Mouse (Mus musculus) heart, embryonic 13.5 days (tissue): Measurements from ENCODE around the gene Mast4. TPM values are rescaled to one million over a fixed set of nuclear protein-coding genes. Genes with fewer than 3 reads are reported as not detected.

Experiments
- ATAC-seq: fragments of 200-750 bp; cut with Nextera tagmentation; 2 replicates; pipeline ENCODE4 v1.8.0; 2017; ENCODE audit warnings: moderate TSS enrichment; ENCODE audit not compliant: insufficient number of reproducible peaks, low FRiP score, low TSS enrichment; ENCODE audit errors: extremely low read depth
- H3K27ac ChIP-seq: fragments of 300-500 bp; sonication (generic); replicated peaks from 2 replicates; pipeline ENCODE4 v1.5.1; 2015; ENCODE audit warnings: moderate library complexity, mild to moderate bottlenecking, inconsistent platforms
- H3K27me3 ChIP-seq: fragments of 300-500 bp; sonication (generic); replicated peaks from 2 replicates; pipeline ENCODE4 v1.6.1; 2015; ENCODE audit warnings: mild to moderate bottlenecking, inconsistent platforms
- H3K36me3 ChIP-seq: fragments of 300-500 bp; sonication (generic); 2 replicates; pipeline ENCODE4 v1.6.1; 2015; ENCODE audit warnings: mild to moderate bottlenecking, inconsistent platforms
- H3K4me1 ChIP-seq: fragments of 300-500 bp; sonication (generic); 2 replicates; pipeline ENCODE4 v1.6.1; 2015; ENCODE audit warnings: inconsistent platforms
- H3K4me2 ChIP-seq: fragments of 300-500 bp; sonication (generic); 2 replicates; pipeline ENCODE4 v1.6.1; 2015; ENCODE audit warnings: inconsistent platforms, mild to moderate bottlenecking, moderate library complexity
- H3K4me3 ChIP-seq: fragments of 300-500 bp; sonication (generic); 2 replicates; pipeline ENCODE4 v1.5.1; 2015; ENCODE audit warnings: moderate library complexity, mild to moderate bottlenecking, inconsistent platforms
- H3K9ac ChIP-seq: fragments of 300-500 bp; sonication (generic); 2 replicates; pipeline ENCODE4 v1.6.1; 2015; ENCODE audit warnings: inconsistent platforms, mild to moderate bottlenecking, moderate library complexity
- H3K9me3 ChIP-seq: fragments of 300-500 bp; sonication (generic); 2 replicates; pipeline ENCODE4 v1.6.1; 2016; ENCODE audit warnings: inconsistent platforms
- WGBS: fragments of 180-500 bp; shearing (Covaris S2); methylation state at CpG from one replicate; pipeline ENCODE4 v1.1.7; 2015; ENCODE audit warnings: mixed read lengths; 5-methylcytosine and 5-hydroxymethylcytosine counted together
- polyA plus RNA-seq: library from polyadenylated mRNA; unstranded; fragments of >200 nt; fragmentation: Nextera tagmentation; extraction: Ambion mirVana; gene quantifications from 2 replicates; pipeline ENCODE4 v1.2.1, GENCODE M21; 2015

Gene Mast4
- polyA plus RNA-seq, 1 experiment from 2014 or later, result 36.8 TPM

DNA sequence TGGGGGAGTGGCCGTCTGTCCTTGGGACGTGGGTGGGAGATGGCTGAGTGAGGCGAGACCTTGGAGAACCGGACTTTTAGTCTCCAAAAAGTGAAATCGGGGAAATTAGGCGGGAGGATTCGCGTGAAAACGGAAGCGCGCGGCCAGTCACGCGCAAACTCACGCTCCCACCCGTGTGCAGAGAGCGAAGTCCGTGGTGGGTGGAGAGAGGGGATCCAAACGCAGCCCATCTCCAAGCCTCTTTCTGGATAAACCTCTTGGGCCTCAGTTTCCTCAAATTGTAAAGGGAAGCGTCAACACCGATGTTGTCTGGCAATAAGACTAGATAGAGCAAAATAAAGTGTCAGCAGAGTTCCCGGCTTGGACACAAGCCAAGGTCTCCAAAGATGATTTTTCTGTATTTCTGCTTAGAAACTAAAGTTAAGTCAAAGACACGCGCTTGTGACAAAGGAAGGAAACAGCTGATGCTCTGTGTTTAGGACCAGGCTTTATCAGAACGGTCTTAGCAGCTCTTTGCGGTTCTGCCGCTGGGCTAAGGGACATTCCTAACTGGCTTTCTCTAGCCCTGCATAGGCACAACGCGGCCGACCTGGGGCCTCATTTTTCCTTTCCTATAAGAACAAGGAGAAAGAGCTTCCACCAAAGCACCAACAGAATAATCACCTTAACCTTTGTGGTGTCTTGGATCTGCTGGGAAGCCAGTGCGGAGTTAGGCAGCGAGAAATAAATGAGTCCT, 594 bp upstream of the Mast4 start:
- no peak for ATAC-seq
- Histone ChIP-seq H3K27ac (no peak overlapping the region), H3K36me3 (no peaks in the 10 kb centered on the region), H3K4me3 (peak overlapping the region; percentile 68), H3K4me1 (peaks cover 23% of the 10 kb centered on the region), H3K9me3 (no peaks in the 10 kb centered on the region), H3K9ac (peak overlapping the region; percentile 84), H3K27me3 (peaks cover 47% of the 10 kb centered on the region), H3K4me2 (peak overlapping the region; percentile 98)
- 3% methylated on average over 32 of the region's 32 CpGs for WGBS

DNA sequence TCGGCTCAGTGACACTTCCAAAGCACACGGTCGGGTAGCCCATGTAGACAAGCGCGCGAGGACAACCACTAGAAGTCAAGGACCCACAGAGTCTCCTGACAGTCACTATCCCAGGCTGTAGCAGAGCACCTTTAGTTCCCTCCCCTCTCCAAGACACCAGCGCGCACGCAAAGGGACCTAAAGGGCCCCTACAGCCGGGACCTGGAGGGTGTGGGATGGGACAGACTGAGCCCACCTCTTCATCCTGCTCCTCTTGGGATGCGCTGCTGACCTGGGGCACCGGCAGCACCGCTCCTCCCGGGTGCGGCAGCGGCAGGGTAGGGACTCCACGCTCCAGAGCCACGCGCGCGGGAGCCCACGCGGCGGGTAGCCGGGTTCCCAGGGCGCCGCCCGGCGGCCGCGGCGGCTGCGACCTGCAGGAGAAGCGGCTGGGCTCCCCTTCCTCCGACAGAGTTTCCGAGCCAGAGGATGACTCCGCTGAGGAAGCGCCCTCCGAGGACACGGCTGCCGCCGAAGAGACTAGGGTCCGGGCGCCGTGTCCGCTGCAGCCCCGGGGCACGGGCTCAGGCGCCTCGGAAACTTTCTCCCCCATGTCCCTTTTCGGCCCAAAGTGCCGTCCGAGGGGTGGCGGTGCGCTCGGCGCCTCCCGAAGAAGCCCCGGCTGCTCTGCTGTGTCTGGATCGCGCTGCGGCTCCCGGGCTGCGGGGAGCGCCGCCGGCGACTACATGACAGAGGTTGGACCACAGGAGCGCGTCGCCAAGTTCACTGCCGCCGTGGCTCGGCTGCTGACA, 501 bp downstream of the Mast4 start:
- H3K27ac ChIP-seq, result no peak overlapping the region
- H3K9ac ChIP-seq, result peak overlapping the region; percentile 84
- H3K27me3 ChIP-seq, result peaks cover 50% of the 10 kb centered on the region
- no peaks in the 10 kb centered on the region for H3K36me3 ChIP-seq
- peaks cover 23% of the 10 kb centered on the region for H3K4me1 ChIP-seq
- H3K9me3 ChIP-seq, result no peaks in the 10 kb centered on the region
- WGBS, result under 1% methylated on average over 73 of the region's 74 CpGs
- H3K4me3 ChIP-seq, result peak overlapping the region; percentile 68
- peak; percentile 32 for ATAC-seq
- peak overlapping the region; percentile 98 for H3K4me2 ChIP-seq

DNA sequence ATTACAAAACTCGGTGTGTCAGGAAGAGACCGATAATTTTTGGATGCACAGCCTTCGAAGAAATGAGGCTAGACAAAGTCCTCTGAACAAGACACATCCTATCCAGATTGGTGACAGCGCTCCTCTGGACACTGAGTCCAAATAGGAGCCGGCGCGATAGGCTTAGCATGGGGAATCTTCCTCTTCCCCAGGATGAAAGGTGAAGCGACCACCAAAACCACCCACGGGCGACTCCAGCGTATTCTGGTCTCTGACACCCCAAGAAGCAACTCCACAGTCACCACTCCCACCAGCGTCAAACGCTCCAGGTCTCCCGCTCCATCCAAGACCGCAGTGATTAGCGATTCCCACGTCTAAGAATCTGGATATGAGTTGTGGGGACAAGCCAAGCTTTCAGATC, 1.1 kb downstream of the Mast4 start:
- H3K4me2 ChIP-seq, result peak overlapping the region; percentile 98
- 2% methylated on average over 17 of the region's 17 CpGs for WGBS
- no peak overlapping the region for H3K27ac ChIP-seq
- H3K9ac ChIP-seq, result peak overlapping the region; percentile 84
- peak overlapping the region; percentile 68 for H3K4me3 ChIP-seq
- H3K27me3 ChIP-seq, result peaks cover 51% of the 10 kb centered on the region
- ATAC-seq, result no peak
- H3K4me1 ChIP-seq, result peaks cover 23% of the 10 kb centered on the region
- H3K36me3 ChIP-seq, result no peaks in the 10 kb centered on the region
- H3K9me3 ChIP-seq, result no peaks in the 10 kb centered on the region

DNA sequence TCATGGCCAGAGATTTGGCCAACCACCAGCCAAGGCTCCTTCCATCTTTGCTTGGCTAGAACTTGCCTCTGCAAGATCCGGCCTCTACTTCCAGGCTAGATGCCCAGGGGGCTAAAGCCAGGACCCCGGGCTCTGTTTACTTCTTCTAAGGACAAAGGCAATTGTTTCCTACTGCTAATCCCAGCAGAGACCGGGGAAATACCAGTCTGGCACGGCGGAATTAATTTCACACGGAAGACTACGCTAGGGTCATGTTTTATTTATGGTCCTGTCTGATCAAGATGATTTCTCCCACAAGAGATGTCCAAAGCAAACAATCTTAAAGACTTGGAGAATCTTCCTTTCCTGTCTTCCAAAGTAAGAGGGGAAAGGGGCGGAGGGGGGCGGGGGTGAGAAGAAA, 1.6 kb downstream of the Mast4 start:
- no peaks in the 10 kb centered on the region for H3K36me3 ChIP-seq
- no peak overlapping the region for H3K27ac ChIP-seq
- peak overlapping the region; percentile 68 for H3K4me3 ChIP-seq
- H3K4me2 ChIP-seq, result peak overlapping the region; percentile 98
- H3K27me3 ChIP-seq, result peaks cover 51% of the 10 kb centered on the region
- H3K9ac ChIP-seq, result peak overlapping the region; percentile 84
- WGBS, result 10% methylated on average over 9 of the region's 9 CpGs
- no peaks in the 10 kb centered on the region for H3K9me3 ChIP-seq
- H3K4me1 ChIP-seq, result peaks cover 23% of the 10 kb centered on the region
- no peak for ATAC-seq

DNA sequence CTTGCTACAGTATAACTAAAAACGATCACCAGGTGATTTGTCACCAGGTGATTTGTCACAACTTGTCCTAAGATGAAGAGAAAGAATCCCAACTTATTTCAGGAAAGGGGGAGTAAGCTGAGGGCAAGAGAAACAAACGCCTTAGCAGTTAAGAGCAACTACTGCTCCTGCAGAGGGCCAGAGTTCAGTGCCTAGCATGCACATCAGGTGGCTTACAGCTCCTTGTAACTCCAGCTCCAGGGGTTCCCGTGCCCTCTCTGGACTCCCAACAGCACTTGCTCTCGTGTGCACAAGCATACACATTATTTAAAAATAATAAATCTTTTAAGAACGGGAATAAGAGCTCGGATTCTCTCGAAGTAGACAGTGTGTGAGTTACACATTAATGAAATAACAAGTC, 3.2 kb downstream of the Mast4 start:
- no peak overlapping the region for H3K27ac ChIP-seq

DNA sequence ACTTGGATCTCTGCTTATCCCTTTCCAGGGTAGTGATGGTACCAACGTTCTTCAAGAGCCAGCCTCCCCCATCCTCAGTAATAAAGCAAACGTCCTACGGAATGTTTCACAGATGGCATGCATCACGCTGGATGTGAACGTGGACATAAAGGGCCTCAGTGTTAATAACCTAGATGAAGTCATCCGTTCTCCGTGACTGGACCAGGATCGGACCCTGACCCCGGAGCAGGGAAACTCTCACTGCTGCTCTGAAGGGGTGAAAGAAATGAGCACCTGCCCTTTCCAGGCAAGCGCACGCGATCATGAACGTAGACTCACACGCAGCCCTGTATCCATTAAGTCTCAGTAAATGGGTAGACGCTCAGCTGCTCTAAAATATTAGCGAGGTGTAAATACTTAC, 6.0 kb downstream of the Mast4 start:
- no peak for ATAC-seq
- H3K27ac ChIP-seq, result no peak overlapping the region
- no peak overlapping the region for H3K4me2 ChIP-seq
- H3K27me3 ChIP-seq, result peaks cover 28% of the 10 kb centered on the region
- 77% methylated on average over 16 of the region's 16 CpGs for WGBS
- H3K36me3 ChIP-seq, result no peaks in the 10 kb centered on the region
- H3K9me3 ChIP-seq, result no peaks in the 10 kb centered on the region
- H3K4me1 ChIP-seq, result peaks cover 9% of the 10 kb centered on the region
- H3K9ac ChIP-seq, result no peak overlapping the region
- no peak overlapping the region for H3K4me3 ChIP-seq

More for the DNA sequence above, 3.2 kb downstream of the Mast4 start:
- Histone ChIP-seq H3K9ac (no peak overlapping the region), H3K4me2 (no peak overlapping the region), H3K27me3 (peaks cover 49% of the 10 kb centered on the region), H3K4me3 (no peak overlapping the region), H3K36me3 (no peaks in the 10 kb centered on the region), H3K9me3 (no peaks in the 10 kb centered on the region), H3K4me1 (peaks cover 23% of the 10 kb centered on the region)
- WGBS, result 56% methylated on average over 7 of the region's 7 CpGs
- ATAC-seq, result no peak

DNA sequence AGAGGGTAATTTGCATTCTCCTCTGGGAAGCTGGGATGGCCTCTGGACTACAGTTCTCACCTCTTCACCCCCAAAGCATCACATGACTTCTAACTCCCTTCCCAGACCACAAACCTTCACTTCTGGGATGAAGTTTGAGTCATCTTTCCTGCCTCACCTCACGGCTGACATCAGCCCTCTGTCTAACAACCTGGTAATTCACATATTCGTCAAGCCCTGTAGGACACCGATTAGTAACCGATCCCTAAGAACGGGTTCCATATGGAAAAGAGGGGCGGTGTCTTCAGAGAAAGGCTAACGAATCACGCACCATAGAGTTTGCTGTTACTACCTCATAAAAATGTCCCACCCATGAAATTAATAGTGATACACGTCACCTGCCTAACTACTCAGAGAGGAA, 6.5 kb downstream of the Mast4 start:
- 71% methylated on average over 9 of the region's 9 CpGs for WGBS
- H3K9ac ChIP-seq, result no peak overlapping the region
- no peaks in the 10 kb centered on the region for H3K36me3 ChIP-seq
- no peak overlapping the region for H3K27ac ChIP-seq
- H3K4me1 ChIP-seq, result peaks cover 4% of the 10 kb centered on the region; the same call in 1 of the 2 replicates
- ATAC-seq, result no peak
- no peak overlapping the region for H3K4me2 ChIP-seq
- H3K27me3 ChIP-seq, result peaks cover 24% of the 10 kb centered on the region
- no peaks in the 10 kb centered on the region for H3K9me3 ChIP-seq
- H3K4me3 ChIP-seq, result no peak overlapping the region

DNA sequence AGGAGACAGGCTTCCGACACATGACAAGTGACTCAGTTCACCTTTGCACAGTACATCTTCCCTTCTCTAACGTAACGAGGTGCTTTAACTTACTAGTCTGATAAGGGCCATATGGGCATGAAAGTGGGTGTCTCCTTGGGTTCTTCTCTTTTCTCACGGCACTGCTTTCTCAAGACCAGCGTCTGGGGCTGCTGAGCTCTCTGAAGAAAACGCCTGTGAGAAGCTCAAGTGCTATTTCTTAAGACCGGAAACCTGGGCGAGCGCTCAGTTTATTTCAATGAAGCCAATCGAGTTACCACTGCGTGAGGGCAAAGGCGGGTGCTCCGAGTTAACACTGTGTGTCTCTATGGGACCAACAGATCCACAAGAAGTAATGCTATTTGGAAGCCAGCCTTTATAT, 8.1 kb downstream of the Mast4 start:
- Histone ChIP-seq H3K27ac (no peak overlapping the region), H3K36me3 (no peaks in the 10 kb centered on the region), H3K4me1 (no peaks in the 10 kb centered on the region), H3K9me3 (no peaks in the 10 kb centered on the region), H3K4me2 (no peak overlapping the region), H3K9ac (no peak overlapping the region), H3K4me3 (no peak overlapping the region), H3K27me3 (peaks cover 7% of the 10 kb centered on the region; the same call in 1 of the 2 replicates)
- WGBS, result 66% methylated on average over 13 of the region's 13 CpGs
- no peak for ATAC-seq

DNA sequence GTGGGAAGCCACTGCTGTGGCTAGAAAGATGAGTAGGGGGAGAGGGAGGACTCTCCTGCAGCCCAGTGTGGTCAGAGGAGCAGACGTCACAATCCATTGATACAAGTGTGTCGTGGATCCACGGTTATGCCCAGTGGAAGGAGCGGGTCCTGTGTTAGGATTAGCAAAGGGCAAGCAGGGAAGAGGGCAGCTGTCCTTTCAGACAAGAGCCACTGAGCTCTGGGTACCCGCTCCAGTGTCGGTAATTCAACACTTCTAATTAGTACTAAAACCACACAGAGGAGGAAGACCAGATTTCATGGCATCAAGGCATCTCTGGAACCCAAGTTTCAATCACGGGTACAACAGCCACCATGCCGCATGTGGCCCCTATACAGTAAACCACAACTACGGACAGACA, 14.4 kb downstream of the Mast4 start:
- Histone ChIP-seq H3K9me3 (no peaks in the 10 kb centered on the region), H3K4me3 (no peak overlapping the region), H3K4me2 (no peak overlapping the region), H3K36me3 (no peaks in the 10 kb centered on the region), H3K4me1 (peaks cover 6% of the 10 kb centered on the region; the same call in 1 of the 2 replicates), H3K9ac (no peak overlapping the region), H3K27ac (no peak overlapping the region), H3K27me3 (no peaks in the 10 kb centered on the region)
- 79% methylated on average over 9 of the region's 9 CpGs for WGBS
- no peak for ATAC-seq

DNA sequence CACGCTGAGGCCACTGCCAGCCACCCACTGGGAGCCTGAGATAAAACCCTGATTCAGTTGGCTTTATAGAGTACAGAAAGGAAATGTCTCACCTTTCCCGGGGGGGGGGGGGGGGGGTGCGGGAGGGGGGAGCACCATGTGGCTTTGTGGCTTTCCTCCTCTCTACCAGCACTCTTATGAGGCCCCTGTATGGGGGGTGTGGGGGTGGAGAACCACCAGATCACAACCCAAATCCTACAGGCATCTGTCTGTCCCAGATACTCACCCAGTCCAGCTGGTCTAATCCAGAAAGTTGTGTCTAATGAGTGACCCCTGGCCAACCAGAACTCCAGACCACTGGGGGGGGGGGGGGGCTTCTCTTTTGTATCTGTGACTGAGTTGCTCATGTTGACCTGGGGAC, 15.0 kb downstream of the Mast4 start:
- no peak for ATAC-seq
- no peaks in the 10 kb centered on the region for H3K9me3 ChIP-seq
- H3K4me2 ChIP-seq, result no peak overlapping the region
- H3K4me3 ChIP-seq, result no peak overlapping the region
- no peaks in the 10 kb centered on the region for H3K27me3 ChIP-seq
- peaks cover 6% of the 10 kb centered on the region; the same call in 1 of the 2 replicates for H3K4me1 ChIP-seq
- no peaks in the 10 kb centered on the region for H3K36me3 ChIP-seq
- 10% methylated on average over 2 of the region's 3 CpGs for WGBS
- H3K9ac ChIP-seq, result no peak overlapping the region
- H3K27ac ChIP-seq, result no peak overlapping the region

DNA sequence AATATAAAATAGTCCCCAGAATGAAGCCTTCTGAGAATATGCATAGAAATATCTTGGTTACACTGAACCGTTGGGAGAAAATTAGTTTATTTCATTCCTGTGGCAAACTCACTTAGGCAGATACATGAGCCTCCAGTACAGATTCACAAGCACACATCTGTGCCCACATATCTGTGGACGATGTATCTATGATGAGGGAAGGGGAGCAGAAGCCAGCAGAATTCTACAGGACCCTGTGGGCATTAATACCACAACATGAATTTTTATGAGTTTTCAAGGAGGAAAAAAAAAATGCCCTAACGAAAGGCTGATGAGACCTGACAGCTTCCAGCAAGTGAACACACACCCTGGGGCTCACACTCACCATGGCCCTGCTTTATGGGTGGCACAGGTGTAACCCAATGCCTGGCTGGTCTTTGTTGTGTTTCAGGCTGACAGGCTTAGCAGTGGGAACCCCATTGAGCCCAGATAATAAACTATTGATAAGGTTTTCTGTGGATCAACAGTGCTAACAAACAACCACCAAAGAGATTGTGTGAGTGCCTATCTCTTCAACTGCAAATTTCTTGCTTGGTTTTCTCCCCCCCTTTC, 17.4 kb downstream of the Mast4 start:
- Histone ChIP-seq H3K4me3 (no peak overlapping the region), H3K27me3 (no peaks in the 10 kb centered on the region), H3K9me3 (no peaks in the 10 kb centered on the region), H3K4me2 (no peak overlapping the region), H3K9ac (no peak overlapping the region), H3K27ac (no peak overlapping the region), H3K36me3 (no peaks in the 10 kb centered on the region), H3K4me1 (peaks cover 6% of the 10 kb centered on the region; the same call in 1 of the 2 replicates)
- 56% methylated on average over 3 of the region's 3 CpGs for WGBS
- ATAC-seq, result no peak
